Mouse (Mus musculus) heart, adult 8-10 months (tissue): ENCODE data around the gene Prmt2. TPM values are rescaled to one million over a fixed set of nuclear protein-coding genes. Genes with fewer than 3 reads are reported as not detected.

ENCODE experiments used
- DNase-seq: peaks from one replicate; pipeline ENCODE4 v3.0.0; 2022; ENCODE audit warnings: low spot score
- microRNA-seq: library from miRNA; unstranded; fragments of <30 nt; microRNA quantifications from one replicate; pipeline ENCODE4 v1.2.0, GENCODE M21; 2022
- total RNA-seq, 4 experiments: library from RNA; stranded (reverse); gene quantifications; 2 replicates each; pipeline ENCODE4 v1.2.4; 2022

The Prmt2 gene
- total RNA-seq, 4 experiments from 2014 or later = 8.6 to 12.9 (median 10.7) TPM

- no peak for DNase-seq
Observed at GRCm38 (mm10) chr10:76218240-76218639, 19.4 kb downstream of the Prmt2 start.

DNA sequence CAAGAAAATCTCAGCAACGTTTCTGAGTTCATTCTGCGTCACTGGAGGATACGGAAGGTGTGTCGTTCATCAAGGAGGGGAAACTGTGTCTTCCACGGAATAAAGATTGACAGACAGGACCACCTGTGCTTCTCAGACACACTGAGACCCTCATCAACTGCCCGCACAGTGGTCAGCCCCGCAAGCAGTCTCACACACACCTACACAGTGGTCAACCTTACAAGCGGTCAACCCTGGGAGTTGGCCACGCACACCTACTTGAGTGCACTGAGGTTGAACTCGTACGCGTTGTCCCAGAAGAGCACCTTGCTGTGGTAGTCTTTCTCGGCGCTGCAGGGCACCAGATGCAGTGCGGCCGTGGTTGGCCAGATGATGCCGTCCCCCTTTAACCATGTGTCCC lies 20.6 kb downstream of the Prmt2 start:
- DNase-seq = no peak

- DNase-seq = no peak
Observed at GRCm38 (mm10) chr10:76214161-76214560, 23.5 kb downstream of the Prmt2 start.

DNA sequence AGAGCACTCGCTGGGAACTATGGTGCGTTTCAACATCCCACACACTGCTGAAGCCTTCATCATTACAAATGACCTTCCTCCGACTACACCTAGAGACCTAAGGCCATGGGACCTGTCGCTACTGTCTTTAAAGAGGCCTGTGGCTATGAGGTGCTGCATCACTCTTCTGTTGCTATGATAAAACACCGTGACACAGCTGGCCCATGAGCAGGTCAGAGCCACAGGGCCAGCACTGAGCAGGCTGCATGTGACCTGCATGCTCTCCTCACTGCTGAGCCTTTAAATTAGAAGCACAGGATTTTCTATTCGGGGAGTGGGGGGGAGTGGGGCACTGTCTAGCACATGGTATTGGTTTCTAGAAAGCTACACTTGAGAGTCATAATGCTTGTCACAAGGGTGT lies 25.5 kb downstream of the Prmt2 start:
- no peak for DNase-seq

DNA sequence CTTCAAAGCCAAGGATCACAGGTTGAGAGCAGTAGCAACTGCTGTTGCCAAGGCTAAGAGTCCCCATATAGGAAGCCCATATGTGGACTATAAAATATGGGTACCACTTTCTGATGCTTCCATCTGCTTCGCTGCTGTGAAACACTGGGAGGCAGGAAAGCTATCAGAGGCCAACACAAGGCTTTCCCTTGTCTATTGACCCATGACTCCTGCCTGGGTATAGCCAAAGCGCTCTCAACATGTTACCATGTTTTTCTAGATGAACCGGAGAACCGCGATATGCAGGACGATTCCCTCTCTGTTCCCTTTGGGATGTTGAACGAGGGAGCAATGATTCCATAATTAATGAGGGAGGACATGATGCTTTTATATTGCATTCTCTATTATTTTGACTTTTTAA lies 26.9 kb downstream of the Prmt2 start:
- DNase-seq = no peak

GRCm38 (mm10) chr10:76209241-76209640 lies 28.4 kb downstream of the Prmt2 start:
- no peak for DNase-seq

DNA sequence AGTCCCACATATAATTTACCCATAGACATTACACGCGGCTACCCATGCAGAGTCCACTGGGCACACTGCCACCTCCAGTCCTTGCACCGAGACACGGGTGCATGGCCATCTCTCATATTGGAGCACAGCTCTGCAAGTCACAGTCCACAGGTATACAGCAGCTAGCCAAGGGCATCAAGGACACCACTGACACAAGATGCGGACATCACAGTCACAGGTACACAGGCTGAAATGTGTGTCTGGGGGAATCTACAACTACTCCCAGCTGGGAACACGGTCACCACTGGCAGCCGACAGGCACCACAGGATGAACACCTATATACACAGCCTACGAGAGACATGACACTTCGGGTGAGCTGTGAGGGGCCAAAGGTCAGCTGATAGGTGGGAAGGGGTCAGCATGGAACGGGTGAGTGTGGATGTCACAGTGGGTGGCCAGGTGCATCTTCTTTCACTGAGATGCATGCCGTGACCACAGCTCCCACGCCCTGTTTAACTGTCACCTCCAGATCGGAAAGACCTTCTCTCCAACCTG lies 30.3 kb downstream of the Prmt2 start:
- DNase-seq = no peak

DNA sequence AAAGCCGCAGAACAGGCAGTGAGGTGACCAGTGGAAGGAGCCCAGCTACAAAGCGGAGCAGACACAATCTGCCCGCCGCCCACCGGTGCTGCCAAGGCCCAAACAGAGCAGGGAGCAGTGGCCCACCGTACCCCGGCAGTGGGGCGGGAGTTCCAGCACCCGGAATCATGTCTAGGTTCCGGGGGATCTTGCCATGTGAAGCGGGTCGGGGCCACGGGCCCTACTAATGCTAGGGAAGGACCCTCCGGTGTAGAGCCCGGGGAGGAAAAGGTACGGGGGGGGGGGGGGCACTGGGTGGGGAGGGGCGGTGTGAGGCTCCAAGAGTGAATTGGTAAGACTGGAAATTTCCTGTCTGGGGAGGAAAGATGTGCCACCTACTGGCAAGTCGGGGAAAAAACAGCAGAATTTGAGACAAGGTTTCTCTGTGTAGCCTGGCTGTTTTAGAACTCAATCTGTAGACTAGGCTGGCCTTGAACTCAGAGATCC lies 33.8 kb downstream of the Prmt2 start:
- DNase-seq = peak; percentile 20

GRCm38 (mm10) chr10:76201978-76202377 lies 35.7 kb downstream of the Prmt2 start:
- peak; percentile 40 for DNase-seq

GRCm38 (mm10) chr10:76201416-76201815 lies 36.2 kb downstream of the Prmt2 start:
- no peak for DNase-seq

GRCm38 (mm10) chr10:76188010-76188409 lies 49.7 kb downstream of the Prmt2 start:
- DNase-seq = no peak

GRCm38 (mm10) chr10:76185216-76185615 lies 52.4 kb downstream of the Prmt2 start:
- DNase-seq = no peak

DNA sequence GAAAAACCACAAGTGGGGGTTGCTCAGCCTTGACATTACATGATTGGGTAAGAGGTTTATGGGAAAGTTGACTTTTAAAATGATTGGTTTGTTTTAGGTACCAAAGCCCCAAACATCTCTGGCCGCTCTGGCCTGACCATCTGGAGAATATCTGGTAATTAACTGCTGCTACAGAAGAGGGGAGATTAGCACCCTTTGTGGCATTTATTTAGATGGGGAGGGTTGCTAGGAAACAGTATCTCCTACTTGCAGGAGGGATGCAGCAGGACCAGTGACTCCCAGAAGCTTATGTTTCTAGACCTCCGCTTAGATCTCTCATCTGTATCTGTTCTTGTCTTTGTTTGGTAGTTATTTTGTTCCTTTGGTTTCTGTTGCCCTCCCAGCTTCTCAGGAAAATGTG lies 62.8 kb downstream of the Prmt2 start:
- DNase-seq = no peak

GRCm38 (mm10) chr10:76158009-76158408 lies 79.7 kb downstream of the Prmt2 start:
- no peak for DNase-seq

GRCm38 (mm10) chr10:76157528-76157927 lies 80.1 kb downstream of the Prmt2 start:
- DNase-seq = no peak

Small RNA genes within 50 kb of the gene (microRNA-seq; reads per million reads assigned to microRNA genes)
- not detected for gene Mir678

Other genes with a start within 250 kb of the Prmt2 start
- 1 to 10 TPM; 5.9 to 8.4 (median 6.5) TPM for gene Zfp280b, start 205.2 kb downstream of the Prmt2 start, total RNA-seq
- gene Slc5a4b, start 126.9 kb downstream of the Prmt2 start, total RNA-seq = not detected
- not detected for gene Slc5a4a, start 90.4 kb downstream of the Prmt2 start, total RNA-seq
- 1 to 10 TPM in 3 of 4 experiments, under 1 TPM in 1; 0.76 to 1.8 (median 1.8) TPM for gene S100b, start 16.0 kb upstream of the Prmt2 start, total RNA-seq
- 1 to 10 TPM; 7.6 to 9.2 (median 8.4) TPM for gene Dip2a, start 107.4 kb upstream of the Prmt2 start, total RNA-seq
- 1 to 10 TPM in 1 of 4 experiments, not detected in 3; 3.1 TPM for gene AC141477.1, start 202.6 kb upstream of the Prmt2 start, total RNA-seq
- gene Pcnt, start 204.9 kb upstream of the Prmt2 start, total RNA-seq = 10 to 100 TPM; 46.5 to 61.5 (median 54.6) TPM
- gene 2610028H24Rik, start 211.2 kb upstream of the Prmt2 start, total RNA-seq = under 1 TPM in 3 of 4 experiments, not detected in 1; 0.22 to 0.49 (median 0.25) TPM
- gene Mcm3ap, start 231.1 kb upstream of the Prmt2 start, total RNA-seq = 10 to 100 TPM; 23.8 to 28.8 (median 25.4) TPM
- 1 to 10 TPM; 2.9 to 4.0 (median 3.7) TPM for gene Ybey, start 231.2 kb upstream of the Prmt2 start, total RNA-seq